Mouse (Mus musculus): Measurements from ENCODE around the gene Fkbp1a. TPM values are rescaled to one million over a fixed set of nuclear protein-coding genes. Genes with fewer than 3 reads are reported as not detected.

Gene Fkbp1a
- polyA plus RNA-seq, 1 experiment = 228 TPM

GRCm38 (mm10) chr2:151544673-151545072 lies 2.4 kb downstream of the Fkbp1a start:
- TF ChIP-seq FLI1 (IDR thresholded peaks at IDR 0.05; ENCODE audit: low read length) (no peak), GATA1 (IDR thresholded peaks at IDR 0.05; ENCODE audit: borderline replicate concordance, low read length) (no peak)
- Histone ChIP-seq H3K9me3 (no peaks in the 10 kb centered on the region), H3K4me3 (replicated peaks) (no peak overlapping the region), H3K4me1 (peaks cover 62% of the 10 kb centered on the region), H3K36me3 (replicated peaks; ENCODE audit: low read length) (peaks cover 52% of the 10 kb centered on the region), H3K27me3 (replicated peaks) (peaks cover 26% of the 10 kb centered on the region)

GRCm38 (mm10) chr2:151546571-151546970 lies 4.3 kb downstream of the Fkbp1a start:
- peaks cover 69% of the 10 kb centered on the region for H3K36me3 ChIP-seq (replicated peaks; ENCODE audit: low read length)
- peaks cover 67% of the 10 kb centered on the region for H3K4me1 ChIP-seq

DNA sequence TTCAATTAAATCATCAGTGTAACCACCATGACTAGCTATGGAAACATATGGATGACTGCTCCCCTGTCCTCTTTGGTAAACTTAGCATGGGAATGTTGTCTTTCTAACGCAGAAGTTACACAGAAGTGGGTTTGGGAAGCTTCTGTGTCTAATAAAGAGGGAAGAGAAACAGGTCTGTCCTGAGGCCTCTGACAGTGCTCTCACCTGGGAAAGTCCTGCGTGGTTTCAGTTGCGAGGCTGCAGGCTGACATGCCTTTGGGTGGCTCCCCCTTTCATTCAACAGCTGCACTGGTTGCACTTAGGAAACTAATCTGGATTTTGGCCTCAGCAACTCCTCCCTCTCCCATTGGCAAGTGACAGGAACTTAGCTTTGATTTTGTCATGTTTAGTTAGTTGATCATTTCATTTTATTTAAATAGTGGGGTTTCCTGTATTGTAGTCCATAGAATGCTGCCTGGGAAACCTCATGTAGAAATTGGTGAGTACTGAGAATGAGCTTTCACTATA lies 7.4 kb downstream of the Fkbp1a start:
- Histone ChIP-seq H3K9me3 (no peaks in the 10 kb centered on the region), H3K27me3 (replicated peaks) (peaks cover 6% of the 10 kb centered on the region), H3K36me3 (replicated peaks; ENCODE audit: low read length) (peaks cover 80% of the 10 kb centered on the region), H3K4me1 (peaks cover 57% of the 10 kb centered on the region), H3K4me3 (replicated peaks) (no peak overlapping the region)
- TF ChIP-seq FLI1 (IDR thresholded peaks at IDR 0.05; ENCODE audit: low read length) (no peak), GATA1 (IDR thresholded peaks at IDR 0.05; ENCODE audit: borderline replicate concordance, low read length) (no peak)

More at GRCm38 (mm10) chr2:151546571-151546970, 4.3 kb downstream of the Fkbp1a start:
- no peak overlapping the region for H3K4me3 ChIP-seq (replicated peaks)
- H3K27me3 ChIP-seq (replicated peaks) = peaks cover 23% of the 10 kb centered on the region
- H3K9me3 ChIP-seq = no peaks in the 10 kb centered on the region
- TF ChIP-seq FLI1 (IDR thresholded peaks at IDR 0.05; ENCODE audit: low read length) (no peak), GATA1 (IDR thresholded peaks at IDR 0.05; ENCODE audit: borderline replicate concordance, low read length) (no peak)

- peaks cover 4% of the 10 kb centered on the region for H3K27me3 ChIP-seq (replicated peaks)
- TF ChIP-seq FLI1 (IDR thresholded peaks at IDR 0.05; ENCODE audit: low read length) = no peak
- TF ChIP-seq GATA1 (IDR thresholded peaks at IDR 0.05; ENCODE audit: borderline replicate concordance, low read length) = no peak
- no peaks in the 10 kb centered on the region for H3K9me3 ChIP-seq
- peaks cover 9% of the 10 kb centered on the region for H3K4me1 ChIP-seq
- H3K4me3 ChIP-seq (replicated peaks) = no peak overlapping the region
- peaks cover 63% of the 10 kb centered on the region for H3K36me3 ChIP-seq (replicated peaks; ENCODE audit: low read length)
Observed at GRCm38 (mm10) chr2:151562930-151563921, 20.9 kb downstream of the Fkbp1a start.

DNA sequence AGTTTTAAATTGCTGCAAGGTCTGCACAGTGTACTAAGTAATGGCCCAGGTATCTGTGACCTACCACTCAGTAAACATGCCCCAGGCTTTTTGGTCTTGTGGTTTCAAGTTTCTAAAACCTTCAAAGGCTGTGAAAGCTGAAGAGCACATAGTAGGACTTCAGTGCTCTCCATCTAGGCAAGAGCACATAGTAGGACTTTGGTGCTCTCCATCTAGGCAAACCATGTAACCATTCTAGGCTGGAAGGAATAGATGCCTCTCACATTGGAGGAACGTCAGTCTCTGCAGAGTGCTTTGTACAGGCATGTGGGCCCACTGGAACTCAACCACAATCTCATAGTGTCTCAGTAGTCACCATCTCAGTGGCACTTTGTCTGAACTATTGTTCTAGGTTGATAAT lies 21.7 kb downstream of the Fkbp1a start:
- Histone ChIP-seq H3K4me1 (peaks cover 9% of the 10 kb centered on the region), H3K36me3 (replicated peaks; ENCODE audit: low read length) (peaks cover 57% of the 10 kb centered on the region), H3K27me3 (replicated peaks) (peaks cover 4% of the 10 kb centered on the region), H3K4me3 (replicated peaks) (no peak overlapping the region), H3K9me3 (no peaks in the 10 kb centered on the region)
- TF ChIP-seq FLI1 (IDR thresholded peaks at IDR 0.05; ENCODE audit: low read length) (no peak), GATA1 (IDR thresholded peaks at IDR 0.05; ENCODE audit: borderline replicate concordance, low read length) (no peak)

- no peak for TF ChIP-seq FLI1 (IDR thresholded peaks at IDR 0.05; ENCODE audit: low read length)
- no peak for TF ChIP-seq GATA1 (IDR thresholded peaks at IDR 0.05; ENCODE audit: borderline replicate concordance, low read length)
- H3K4me3 ChIP-seq (replicated peaks) = no peak overlapping the region
- peaks cover 9% of the 10 kb centered on the region for H3K4me1 ChIP-seq
- H3K9me3 ChIP-seq = no peaks in the 10 kb centered on the region
- peaks cover 47% of the 10 kb centered on the region for H3K36me3 ChIP-seq (replicated peaks; ENCODE audit: low read length)
- peaks cover 4% of the 10 kb centered on the region for H3K27me3 ChIP-seq (replicated peaks)
Observed at GRCm38 (mm10) chr2:151564986-151565385, 22.7 kb downstream of the Fkbp1a start.

- H3K4me1 ChIP-seq = peaks cover 9% of the 10 kb centered on the region
- no peak overlapping the region for H3K4me3 ChIP-seq (replicated peaks)
- H3K27me3 ChIP-seq (replicated peaks) = peaks cover 7% of the 10 kb centered on the region
- no peaks in the 10 kb centered on the region for H3K9me3 ChIP-seq
- peaks cover 33% of the 10 kb centered on the region for H3K36me3 ChIP-seq (replicated peaks; ENCODE audit: low read length)
- no peak for TF ChIP-seq GATA1 (IDR thresholded peaks at IDR 0.05; ENCODE audit: borderline replicate concordance, low read length)
- no peak for TF ChIP-seq FLI1 (IDR thresholded peaks at IDR 0.05; ENCODE audit: low read length)
Observed at GRCm38 (mm10) chr2:151566856-151567255, 24.6 kb downstream of the Fkbp1a start.

GRCm38 (mm10) chr2:151569452-151569851 lies 27.2 kb downstream of the Fkbp1a start:
- no peak overlapping the region for H3K4me3 ChIP-seq (replicated peaks)
- H3K4me1 ChIP-seq = peaks cover 3% of the 10 kb centered on the region; the same call in 1 of the 2 replicates
- H3K27me3 ChIP-seq (replicated peaks) = peaks cover 26% of the 10 kb centered on the region
- TF ChIP-seq GATA1 (IDR thresholded peaks at IDR 0.05; ENCODE audit: borderline replicate concordance, low read length) = no peak
- no peak for TF ChIP-seq FLI1 (IDR thresholded peaks at IDR 0.05; ENCODE audit: low read length)
- H3K36me3 ChIP-seq (replicated peaks; ENCODE audit: low read length) = peaks cover 16% of the 10 kb centered on the region
- no peaks in the 10 kb centered on the region for H3K9me3 ChIP-seq

DNA sequence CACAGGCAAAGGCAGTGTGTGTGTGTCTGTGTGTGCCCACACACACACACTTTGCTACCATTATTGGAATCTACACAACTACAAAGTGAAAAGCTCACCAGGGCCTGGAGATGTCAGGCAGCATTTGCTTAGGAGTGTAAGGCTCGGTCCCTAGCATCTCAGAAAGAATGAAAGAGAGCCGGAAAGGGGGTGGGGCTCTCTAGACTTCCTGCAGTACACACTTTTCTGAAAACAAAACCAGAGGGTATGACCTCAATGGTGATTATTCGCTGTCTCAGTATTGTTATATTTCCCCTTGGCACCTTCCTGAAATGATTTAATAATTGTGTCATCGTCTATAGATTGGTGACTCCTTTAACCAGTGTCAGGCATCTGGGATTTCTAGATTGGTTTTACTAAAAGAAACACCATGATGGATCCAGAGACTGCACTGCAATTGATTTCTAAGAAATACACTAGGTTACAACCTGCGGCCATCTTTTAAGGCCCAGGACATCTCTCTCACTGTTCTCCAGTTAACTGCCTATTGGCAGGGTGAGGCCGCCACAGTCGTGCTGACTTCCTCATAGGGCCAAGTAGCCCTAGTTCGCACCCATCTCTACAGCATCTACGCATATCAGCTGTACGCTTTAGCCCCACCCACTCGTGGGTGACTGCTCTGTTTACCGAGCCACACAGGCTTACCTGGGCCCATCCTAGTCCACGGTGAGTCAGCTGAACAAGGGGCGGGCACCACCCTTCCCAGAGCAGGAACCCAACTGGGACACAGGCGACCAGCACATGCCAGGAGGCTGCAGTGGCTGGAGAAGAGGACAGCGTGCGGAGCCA lies 29.8 kb downstream of the Fkbp1a start, which contains the start of gene Sdcbp2:
Gene Sdcbp2 (plus strand): TSS at position 750 of the 828 bp plus-strand sequence.
- no peak for TF ChIP-seq FLI1 (IDR thresholded peaks at IDR 0.05; ENCODE audit: low read length)
- no peak for TF ChIP-seq GATA1 (IDR thresholded peaks at IDR 0.05; ENCODE audit: borderline replicate concordance, low read length)

More for the DNA sequence above, 29.8 kb downstream of the Fkbp1a start, which contains the start of gene Sdcbp2:
- peaks cover 52% of the 10 kb centered on the region for H3K27me3 ChIP-seq (replicated peaks)
- no peaks in the 10 kb centered on the region for H3K36me3 ChIP-seq (replicated peaks; ENCODE audit: low read length)
- H3K4me1 ChIP-seq = peaks cover 14% of the 10 kb centered on the region
- H3K4me3 ChIP-seq (replicated peaks) = no peak within 1 kb of the TSS
- H3K9me3 ChIP-seq = no peaks in the 10 kb centered on the region
